Mouse (Mus musculus): ENCODE data around the gene Gm20388.

Gm20388 gene

DNA sequence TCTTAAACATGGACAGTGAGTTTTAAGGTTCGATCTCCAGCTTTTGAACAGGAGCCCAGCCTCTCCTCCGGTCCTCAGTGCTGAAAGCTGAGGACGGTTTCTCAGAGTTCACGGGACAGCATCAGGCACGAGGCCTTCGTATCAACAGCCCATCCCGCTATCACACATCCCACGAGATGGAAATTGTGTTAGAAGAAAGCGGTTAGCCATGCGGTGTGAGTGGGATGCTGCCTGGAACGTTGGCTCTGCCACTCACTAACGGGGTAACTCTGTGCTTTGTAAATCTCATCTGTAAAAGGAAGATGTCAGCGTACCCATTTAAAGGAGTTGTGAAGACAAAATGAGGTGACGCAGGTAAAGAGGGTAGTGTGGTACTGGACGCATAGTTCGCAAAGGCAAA, 3796.5 kb downstream of the Gm20388 start:
- DNase-seq: no peak

DNA sequence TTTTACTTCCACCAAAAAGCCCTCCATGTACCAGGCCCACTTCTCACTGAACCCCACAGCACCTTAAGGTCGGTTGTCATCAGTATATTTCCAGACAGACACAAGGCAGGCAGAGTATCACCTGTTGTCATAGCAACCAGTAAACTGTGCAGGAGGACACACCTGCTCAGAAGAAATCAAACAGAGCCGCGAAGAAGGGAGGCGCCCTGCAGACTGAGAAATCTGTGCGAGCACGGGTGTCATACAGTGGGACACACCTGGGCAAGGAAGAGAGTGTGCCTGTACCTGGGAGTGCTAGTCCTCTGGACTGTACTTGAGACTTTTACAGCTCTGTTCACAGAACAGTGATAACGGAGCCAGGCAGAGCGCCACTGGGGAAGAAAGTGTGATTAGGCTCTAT, 3798.1 kb downstream of the Gm20388 start:
- no peak for DNase-seq

DNA sequence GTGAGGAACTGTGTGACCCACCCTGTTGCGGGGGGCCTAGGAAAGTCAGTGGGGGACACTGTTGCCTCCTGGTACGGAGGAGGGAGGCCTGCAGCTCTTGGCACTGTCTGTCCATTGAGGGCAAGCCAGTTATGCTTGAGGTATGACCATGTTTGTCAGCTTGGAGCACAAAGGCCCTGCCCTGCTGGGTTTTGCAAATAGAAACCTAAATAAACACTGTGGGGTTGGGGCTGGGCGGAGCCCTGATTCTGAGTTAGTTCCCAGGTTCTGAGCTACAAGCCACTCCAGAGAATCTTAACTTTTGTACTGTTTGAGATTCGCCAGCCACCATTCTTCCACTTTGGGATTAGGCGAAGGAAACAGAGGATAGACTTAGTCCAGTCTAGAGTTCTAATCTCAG, 3799.7 kb downstream of the Gm20388 start:
- DNase-seq: no peak

DNA sequence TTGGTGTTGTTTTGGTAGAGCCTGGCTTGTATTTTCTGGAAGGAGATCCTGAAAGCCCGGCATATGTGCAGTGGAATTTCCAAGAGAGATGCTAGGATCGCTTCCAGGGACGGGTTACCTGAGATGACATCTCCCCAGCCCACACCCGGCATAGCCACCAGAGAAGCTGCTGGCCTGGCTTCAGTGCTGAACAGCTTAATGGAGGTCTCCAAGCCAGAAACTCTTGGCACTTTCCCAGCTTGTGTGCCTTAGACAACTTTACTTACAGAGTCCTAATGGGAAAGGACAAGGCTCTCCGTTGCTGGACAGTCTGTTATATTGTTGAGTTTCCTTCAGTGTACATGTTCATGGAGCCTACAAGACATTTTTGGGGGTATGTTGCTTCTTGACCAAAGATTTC, 3803.8 kb downstream of the Gm20388 start:
- no peak for DNase-seq

DNA sequence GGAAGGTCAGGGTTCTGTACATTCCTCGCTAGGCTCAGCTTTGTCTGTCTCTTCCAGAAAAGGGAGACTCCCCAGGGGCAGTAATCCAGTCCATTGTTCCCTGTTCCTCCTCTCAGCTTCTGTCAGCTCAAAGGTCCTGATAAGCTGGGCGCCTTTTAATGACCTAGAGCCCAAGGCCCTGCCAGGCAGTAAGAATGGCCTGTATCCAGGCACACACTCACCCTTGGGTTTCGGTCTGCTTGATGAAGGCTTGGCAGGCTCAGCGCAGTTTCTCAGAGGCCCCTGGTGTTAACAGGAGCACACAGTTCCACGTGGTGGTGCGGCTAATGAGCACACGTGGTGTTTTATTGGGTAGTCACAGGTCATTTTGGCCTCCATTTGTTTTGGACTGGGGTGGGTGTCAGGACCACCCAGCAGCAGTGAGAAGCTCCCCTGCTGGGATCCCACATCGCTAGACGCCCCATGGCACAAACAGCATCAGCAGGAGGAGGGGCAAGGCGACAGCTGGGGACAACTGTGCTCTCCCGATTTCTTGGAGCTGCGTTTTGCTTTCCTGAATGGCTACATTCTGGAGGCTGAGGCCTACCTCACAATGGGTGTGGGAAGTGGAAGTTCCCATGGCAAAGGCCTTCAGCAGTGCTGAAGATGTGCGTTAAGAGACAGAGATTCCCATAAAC, 3805.4 kb downstream of the Gm20388 start:
- DNase-seq: no peak

DNA sequence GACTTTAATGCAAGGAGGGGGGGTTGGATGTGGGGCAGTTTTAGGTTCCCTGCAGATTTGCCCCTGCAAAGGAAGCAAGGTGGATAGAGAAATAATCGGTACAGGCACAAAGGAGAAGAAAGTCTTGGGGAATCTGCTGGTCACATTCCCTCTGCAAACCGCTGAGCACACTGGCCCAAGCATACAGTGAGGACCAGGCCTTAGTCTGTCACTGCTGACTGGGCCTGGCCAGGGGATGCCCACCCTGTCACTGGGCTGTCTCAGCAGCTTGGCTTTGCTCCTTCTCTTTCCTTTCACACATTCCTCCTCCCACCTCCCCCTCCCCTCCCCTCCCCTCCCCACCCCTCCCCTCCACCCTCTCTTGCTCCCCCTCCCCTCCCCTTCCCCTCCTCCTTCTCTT, 3806.5 kb downstream of the Gm20388 start:
- no peak for DNase-seq

DNA sequence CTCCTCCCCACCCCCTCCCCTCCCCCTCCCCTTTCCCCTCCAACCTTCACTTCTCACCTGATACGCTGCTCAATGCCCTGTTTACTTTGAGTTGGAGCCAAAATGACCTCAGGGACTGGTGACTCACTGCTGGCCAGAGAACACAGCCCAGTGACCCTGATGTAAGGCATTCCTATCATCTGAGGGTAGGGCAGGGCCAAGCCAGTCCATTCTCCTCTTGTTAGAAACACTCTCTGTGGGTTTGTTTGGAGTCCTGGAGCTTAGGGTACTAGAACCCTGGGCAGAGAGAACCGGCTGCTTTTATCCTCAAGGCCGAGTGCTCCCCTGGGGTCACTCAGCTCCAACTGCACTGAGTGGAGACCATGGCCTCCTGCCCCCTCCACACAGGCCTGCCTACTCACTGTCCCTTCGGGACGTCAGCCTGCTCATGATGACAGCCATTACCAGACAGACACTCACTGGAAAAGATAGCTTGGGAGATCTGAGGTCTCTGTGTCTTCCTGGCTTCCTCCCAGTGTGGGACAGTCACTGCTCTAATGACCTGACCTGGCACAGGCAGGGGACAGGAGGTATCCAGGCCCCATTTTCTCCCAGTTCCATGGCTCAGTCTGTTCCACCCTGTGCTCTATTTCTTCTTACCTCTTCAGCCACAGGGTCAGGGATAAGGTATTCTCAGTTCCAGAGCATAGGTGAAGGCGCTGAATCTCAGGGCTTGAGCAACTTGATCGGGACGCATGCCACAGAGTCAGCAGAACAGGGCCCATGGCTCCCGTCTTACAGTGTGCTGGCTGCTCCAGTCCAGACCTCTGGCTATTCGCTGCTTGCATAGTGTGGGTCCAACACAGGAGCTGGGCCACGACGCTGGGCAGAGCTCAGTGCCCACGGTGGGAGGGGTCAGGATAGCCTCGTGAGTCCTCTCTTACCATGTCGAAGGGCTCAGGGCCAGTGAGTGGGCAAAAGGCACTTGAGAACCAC, 3807.2 kb downstream of the Gm20388 start:
- DNase-seq: no peak

DNA sequence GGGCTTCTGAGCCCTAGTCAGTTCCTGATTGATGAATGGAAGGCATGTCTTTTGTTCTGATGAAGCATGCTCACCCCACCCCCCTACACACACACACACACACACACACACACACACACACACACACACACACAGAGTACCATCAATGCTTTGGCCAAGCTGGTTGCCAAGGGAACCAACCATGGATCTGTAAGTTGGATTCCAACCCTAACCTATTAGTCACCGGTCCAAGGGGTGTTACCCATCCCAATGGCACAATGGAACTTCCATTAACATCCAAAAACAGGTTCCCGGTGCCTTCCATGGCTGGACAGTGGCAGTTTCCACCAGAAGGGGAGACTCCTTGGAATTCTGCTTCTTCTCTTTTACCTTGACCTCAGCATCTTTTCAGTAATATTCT, 3808.1 kb downstream of the Gm20388 start:
- DNase-seq: no peak

DNA sequence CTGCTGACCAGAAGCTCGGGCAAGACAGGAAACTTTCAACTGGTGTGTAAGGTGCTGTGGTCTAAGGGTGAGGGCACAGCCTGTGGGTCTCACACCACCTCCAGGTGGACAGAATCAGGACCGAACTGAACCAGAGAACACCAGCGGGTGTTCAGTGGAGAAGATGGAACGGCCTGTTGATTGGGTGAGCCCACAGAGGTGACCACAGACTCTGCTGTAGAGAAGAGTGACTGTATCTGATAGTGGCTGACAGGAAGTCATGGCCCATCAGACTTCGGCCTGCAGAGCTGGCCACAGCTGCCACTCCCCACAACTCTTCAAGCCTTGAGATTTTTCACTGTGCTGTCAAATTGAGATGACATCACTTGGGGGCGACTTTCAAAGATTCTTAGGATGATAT, 3808.6 kb downstream of the Gm20388 start:
- DNase-seq: no peak

DNA sequence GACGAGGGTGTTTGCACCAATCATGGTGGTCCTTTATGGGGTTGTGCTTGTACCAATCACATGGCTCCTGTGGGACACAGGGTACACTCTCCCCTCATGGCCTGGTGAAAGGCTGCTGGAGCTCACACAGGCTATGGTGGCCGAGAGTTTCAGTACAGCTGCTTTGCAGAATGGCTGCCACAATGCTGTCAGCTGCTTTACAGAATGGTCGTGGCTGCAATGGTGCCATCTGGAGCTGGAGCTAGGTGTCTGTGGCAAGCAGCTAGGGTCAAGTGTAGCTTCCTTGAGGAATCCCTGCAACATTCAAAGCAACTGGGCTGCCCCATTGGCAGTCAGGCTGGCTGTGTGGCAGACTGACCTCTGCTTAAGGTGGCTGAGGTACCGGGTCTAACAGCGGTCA, 3809.2 kb downstream of the Gm20388 start:
- no peak for DNase-seq

DNA sequence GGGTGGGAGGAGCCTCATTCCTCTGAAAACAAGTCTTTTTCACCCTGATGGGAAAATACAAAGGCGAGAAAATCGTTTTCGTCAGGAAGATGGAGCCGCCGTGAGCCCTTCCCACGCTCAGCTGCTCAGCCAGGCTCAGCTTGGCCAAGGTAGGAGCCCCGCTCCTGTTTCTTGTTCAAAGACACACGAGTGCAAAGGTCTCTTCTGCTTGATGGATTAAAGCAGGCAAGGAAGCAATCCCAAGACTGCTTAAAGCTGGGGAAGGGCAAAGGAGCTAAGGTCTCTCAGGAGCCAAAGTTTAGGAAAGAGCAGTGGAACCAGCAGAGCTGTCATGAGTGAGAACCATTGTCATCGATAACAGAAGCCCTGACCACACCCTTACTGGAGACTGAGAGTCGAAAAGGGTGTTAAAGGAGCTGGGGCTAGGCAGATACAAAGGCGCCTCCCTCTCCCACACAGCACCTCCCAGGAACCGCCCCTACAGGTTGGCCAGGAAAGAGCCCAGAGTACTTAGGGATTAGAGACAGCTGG, 3809.9 kb downstream of the Gm20388 start:
- DNase-seq: no peak

DNA sequence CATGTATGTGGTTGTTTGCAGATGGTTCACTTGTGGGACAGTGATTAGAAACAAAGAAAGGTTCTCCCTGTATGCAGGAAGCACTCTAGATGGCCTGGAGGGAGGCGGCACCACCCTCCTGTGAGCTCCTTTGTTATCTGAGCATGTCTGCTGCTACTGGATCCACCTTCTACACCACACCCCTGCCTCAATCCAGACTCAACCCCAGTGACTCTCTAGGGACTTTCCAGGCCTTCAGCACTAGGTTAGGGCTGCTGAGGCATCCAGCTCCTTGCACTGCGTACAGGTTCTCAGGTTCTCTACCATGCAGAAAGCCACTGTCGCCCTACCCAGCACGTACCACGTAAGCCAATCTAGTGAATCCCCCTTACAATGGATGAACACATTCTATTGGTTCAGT, 3811.6 kb downstream of the Gm20388 start:
- no peak for DNase-seq

DNA sequence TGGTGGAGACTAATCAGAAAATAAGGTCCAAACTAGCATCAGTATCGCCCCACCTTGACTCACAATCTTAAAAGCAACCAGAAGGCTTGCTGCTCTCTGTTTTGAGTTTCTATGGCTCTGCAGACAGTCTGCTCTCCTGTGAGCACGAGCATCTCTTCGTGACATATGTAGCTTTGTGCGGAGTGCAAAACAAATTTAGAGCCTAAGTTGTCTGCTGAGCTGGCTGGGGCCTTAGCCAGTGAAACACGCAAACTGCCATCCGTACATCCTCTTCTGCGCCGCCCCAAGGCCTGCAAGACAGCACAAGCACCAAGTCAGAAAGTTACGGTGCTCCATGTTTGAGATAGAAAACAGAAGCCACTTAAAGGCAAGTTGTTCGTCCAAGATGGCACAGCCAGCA, 3814.1 kb downstream of the Gm20388 start:
- no peak for DNase-seq

DNA sequence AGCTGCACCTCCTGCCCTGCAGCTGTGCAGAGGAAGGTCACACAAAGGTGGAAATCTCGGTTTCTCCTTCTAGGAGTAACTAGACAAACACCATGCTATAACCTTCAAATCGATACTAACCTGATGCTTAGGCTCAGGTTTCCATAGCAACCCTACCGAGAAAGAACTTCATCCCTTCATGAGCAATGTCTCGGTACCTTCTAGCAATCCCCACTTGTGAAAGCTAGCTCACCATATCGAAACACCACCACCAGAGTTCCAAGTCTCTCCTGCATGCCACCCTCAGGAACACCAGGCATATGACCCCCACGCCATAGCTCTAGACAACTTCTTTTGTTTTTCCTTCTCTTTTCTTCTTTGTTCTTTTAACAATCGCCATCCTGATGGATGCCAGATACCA, 3814.6 kb downstream of the Gm20388 start:
- DNase-seq: no peak

DNA sequence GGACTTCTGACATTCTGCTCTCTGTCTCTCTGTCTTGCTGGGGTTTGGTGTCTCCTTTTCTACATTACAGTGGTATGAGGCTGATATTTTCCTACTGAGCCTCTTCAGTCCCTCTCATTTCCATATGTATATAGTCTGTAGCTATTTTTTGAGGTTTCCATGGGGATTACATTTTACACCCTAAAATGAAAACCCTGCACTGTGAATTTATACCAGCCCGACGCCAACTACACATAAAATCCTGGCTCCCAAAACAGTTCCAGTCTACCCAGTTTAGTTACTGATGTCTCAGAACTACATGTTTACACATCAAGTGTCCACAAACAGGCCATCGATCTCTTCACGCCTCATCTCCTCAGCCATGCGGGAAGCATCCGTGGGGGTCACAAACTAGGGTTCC, 3816.1 kb downstream of the Gm20388 start:
- no peak for DNase-seq

DNA sequence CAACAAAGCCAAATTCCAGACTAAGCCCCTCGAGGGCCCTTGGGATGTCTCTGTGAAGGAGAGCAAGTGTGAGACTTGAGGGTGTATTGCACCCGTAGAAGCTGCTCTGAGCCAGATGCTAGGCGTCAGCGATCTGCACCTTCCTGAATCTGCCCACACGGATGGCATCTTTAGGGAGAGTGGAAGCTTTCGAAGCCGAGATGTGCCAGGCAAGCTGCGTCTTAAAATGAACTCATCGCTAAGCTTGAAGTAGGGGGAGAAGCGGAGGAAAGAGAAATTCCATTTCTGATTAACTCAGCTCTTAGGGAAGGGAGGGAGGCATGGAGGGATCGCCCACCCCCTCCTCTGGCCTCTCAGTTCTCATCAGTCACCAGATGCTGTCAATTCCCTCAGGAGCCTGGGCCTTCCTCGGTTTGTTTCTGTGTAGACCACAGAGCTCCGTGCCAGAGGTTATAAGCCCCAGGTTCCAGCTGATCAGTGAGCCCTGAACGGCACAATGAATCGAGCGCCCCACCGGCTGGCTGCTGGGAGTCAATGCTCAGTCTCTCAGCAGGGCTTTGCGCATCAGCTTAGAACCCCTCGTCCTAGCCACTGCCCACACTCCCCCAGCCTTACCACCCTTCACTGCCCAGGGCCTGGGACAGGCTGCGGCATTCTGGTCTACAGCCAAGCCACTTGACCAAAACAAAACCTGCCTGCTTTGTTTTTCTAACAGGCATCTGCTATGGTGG, 3818.6 kb downstream of the Gm20388 start:
- DNase-seq: peak; percentile 12

DNA sequence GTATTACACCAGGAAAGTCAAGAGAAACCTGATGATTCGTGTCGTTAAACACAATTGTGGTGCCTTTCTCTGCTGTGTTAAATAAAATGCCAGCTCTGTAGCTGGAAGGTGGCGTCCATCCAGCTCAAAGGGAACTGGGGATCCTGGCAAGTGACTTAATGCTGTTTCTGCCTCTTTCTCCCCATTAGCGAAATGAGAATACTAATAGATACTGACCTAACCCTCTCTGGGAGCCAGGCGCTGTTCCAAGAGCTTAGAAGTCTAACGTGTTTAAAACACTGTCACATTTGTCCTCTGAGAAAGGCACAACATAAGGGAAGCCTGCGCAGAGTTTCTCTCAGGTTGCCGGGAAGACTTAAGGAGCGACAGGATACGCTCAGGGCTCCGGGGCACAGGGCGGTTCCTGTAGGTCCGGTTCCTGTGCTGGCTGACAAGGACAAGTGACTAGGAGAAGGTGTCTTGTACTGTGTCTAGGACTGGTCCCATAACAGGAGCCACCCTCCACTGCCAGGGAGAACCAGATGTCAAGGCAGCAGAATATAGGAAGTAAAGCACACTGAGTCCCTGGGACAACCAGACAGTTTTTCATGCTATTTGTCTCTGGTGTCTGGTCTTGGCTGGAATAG, 3819.3 kb downstream of the Gm20388 start:
- DNase-seq: peak; percentile 26

DNA sequence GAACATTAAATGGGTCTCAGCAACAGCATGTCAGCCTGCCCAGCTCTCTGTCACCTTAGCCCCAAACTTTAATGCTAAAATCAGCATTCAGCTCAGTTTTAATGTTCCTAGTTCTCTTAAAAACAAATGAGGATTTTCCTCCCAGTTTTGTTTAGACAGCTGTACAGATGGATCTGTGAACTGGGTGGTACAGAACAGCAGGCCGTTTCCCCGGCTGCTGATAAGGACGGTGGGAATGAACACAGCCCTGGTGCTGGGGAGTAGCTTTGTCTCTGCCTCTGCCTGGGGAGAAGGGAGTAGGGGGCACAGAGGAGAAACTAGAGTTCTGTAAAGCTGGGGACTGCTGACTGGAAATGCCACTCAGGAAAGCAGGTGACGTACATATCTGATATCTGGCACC, 3821.7 kb downstream of the Gm20388 start:
- no peak for DNase-seq

DNA sequence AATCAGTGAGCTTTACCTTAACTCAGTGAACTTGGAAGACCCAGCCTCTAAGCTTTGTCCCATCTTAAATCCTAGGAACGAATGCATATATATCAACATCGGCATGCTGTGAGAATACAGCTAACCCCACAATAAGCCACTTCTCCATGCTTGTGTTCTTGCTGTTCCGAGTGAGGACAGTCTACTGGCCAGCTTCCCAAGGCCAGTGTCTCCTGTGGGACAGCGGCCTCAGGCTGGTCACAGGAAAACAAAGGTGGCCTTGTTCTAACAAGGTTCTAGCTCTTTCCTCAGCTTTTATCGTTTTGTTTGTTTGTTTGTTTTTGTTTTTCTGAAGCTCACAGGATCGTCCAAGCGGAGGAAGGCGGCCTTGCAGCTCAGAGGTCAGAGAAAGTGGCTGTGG, 3823.8 kb downstream of the Gm20388 start:
- no peak for DNase-seq

DNA sequence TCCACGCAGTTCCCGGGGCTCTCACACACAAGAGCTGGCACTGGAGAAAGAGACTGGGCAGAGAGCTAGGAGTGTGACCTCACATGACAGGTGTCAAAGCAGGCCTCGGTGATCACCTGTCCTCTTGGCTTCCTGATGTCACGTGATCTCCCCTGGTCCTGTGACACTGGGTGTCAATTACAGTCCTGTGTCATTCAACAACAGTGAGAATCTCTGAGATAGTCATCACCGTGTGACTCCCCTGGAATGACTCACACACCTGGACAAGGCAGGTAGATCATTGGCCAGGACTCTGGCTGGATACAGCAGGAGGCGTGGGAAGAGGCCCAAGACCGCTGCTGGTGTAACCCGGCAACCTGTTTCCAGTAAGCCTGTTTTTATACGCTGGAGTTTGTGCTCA, 3826.3 kb downstream of the Gm20388 start:
- DNase-seq: no peak

DNA sequence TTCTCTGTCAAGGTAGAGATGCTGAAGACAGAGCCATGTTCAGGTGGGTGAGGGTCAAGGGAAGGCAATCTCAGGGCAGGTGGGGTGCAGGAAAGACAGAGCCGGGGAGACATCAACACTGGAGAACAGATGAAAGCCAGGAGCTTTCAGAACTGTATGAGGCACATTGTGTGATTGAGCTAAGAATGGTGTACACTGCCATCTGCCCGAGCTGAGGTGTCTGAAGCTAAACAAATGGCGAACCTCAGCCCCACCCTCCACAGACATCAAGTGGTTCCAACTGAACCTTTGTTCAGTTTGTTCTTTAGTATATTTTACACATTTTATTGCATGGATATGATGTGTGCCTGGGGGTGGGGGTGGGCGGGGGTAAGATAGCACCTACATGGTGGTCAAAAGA, 3829.6 kb downstream of the Gm20388 start:
- DNase-seq: no peak

DNA sequence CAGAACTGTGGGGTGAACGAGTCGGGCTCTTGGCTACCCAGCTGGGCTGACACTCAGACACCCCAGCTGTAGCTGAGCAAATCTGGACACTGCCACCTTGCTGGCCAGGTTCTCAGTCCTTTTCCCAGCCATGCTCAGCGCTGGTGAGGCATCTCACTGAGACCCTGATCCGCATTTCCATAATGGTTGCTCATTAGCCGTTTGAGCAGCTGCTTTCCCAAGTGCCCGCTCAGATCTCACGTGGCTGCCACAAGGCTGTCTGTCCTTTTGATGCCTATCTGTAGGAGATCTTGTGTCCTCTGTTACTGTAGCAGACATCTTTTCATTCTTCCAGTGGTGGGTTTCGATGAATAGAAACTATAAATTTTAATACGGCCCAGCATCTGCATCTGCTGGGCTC, 3830.6 kb downstream of the Gm20388 start:
- no peak for DNase-seq

DNA sequence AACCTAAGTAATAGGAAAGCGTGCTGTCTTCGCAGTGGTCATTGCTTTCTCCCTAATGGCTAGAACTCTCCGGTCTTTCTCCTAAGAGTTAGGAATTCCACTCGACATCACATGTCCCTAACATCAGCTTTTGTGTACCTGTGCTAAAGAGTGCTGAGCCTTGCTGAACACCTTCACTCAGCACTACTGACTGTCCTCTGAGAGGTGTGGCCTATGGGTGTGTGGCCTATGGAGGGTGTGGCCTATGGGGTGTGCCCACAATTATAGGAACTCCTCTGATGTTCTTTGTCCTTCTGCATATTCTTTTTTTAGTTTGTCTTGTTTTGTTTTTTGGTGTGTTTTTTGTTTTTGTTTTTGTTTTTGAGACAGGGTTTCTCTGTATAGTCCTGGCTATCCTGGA, 3835.8 kb downstream of the Gm20388 start:
- no peak for DNase-seq
